Mouse (Mus musculus) kidney, adult 2 months (tissue): ENCODE measurements around the gene Ccdc144b.

Experiments used
- CTCF ChIP-seq: fragments of 200-500 bp; conservative IDR thresholded peaks from 2 replicates; pipeline ENCODE4 v1.5.1; 2011; ENCODE audit warnings: low read depth, mild to moderate bottlenecking, control low read depth, low read length, moderate library complexity, mixed read lengths; ENCODE audit not compliant: insufficient read depth, insufficient read length
- POLR2A ChIP-seq: fragments of 200-500 bp; IDR thresholded peaks from one replicate; pipeline ENCODE4 v1.6.1; 2011; ENCODE audit warnings: low read depth, low read length, control low read depth

DNA sequence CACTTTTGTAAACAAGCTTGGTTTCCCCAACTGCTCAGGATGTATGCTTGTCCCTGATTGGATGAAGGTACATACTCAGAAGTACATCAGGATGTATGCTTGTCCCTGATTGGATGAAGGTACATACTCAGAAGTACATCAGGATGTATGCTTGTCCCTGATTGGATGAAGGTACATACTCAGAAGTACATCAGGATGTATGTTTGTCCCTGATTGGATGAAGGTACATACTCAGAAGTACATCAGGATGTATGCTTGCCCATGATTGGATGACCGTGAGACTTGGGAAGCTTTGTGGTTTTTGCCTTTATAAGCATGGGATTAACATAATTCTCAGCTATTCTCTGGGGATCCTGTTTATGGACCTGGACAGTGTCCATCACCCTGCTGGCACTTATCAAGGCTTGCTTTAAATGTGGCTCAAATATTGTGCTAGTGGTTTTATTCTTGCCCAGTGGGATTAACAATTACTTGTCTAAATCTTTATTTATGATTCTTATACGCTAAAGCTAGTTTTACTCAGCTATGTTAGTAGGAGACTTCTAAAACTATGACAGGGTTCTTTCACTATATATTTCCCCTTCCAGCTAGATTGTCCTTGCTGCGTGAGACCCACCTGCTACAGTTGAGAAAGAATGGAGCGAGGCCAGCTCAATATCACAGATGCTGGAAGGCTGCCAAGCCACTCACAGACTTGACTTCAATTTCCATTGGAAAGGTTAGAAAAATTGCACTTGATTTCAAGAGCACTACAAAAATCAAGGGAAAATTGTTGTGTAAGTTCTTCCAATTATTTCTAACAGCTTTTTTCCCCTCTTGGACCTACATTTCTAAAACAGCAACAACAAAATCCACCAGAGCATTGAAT is 49.1 kb downstream of the Ccdc144b start:
- TF ChIP-seq CTCF (no peak), POLR2A (no peak)
